Mouse (Mus musculus) cortical plate, adult 2 months (tissue): ENCODE measurements around the gene Dusp6.

ENCODE experiments used
- CTCF ChIP-seq: fragments of 200-500 bp; IDR thresholded peaks from 2 replicates; pipeline ENCODE4 v1.5.1; 2011; ENCODE audit warnings: mild to moderate bottlenecking, control low read depth, low read length; ENCODE audit not compliant: insufficient read depth; ENCODE audit errors: extremely low read depth
- POLR2A ChIP-seq: fragments of 200-500 bp; IDR thresholded peaks from 2 replicates; pipeline ENCODE4 v1.6.1; 2011; ENCODE audit warnings: mild to moderate bottlenecking, low read length, control low read depth; ENCODE audit not compliant: insufficient read depth; ENCODE audit errors: extremely low read depth

- no peak for TF ChIP-seq CTCF
- no peak for TF ChIP-seq POLR2A
These were observed 30.4 kb upstream of the Dusp6 start for GRCm38 (mm10) chr10:99232518-99233227.
